ENCODE assay signal across 12 mouse cellular contexts in genomic region chr2:128427181-128427880, GRCm38 (mm10).
DNase-seq lines count a peak whose midpoint lies in the region; ATAC-seq and TF ChIP-seq lines count a peak whose summit lies in the region.
"Had no signal": no experiment of that assay in that cellular context is flagged by ENCODE, and none has a peak within 500 bp of the region (broad histone marks: within the 10 kb centered on the region; RNA-seq: fewer than 3 reads in every experiment).

No protein-coding gene starts in this region.

- H3K27ac ChIP-seq in heart, embryonic 12.5 days (ENCODE audit: poor library complexity, severe bottlenecking) = no peak overlapping the region
- no peak overlapping the region for H3K27ac ChIP-seq in midbrain, embryonic 11.5 days (ENCODE audit: low read depth, low read length)
- H3K27ac ChIP-seq in midbrain, embryonic 15.5 days = no peak overlapping the region
- H3K27ac ChIP-seq in intestine, embryonic 15.5 days = no peak overlapping the region
- H3K27ac ChIP-seq in small intestine, adult 2 months (ENCODE audit: insufficient read depth, low read depth, low read length) = no peak overlapping the region
- H3K27ac ChIP-seq: neural tube, embryonic 12.5 days had no signal

- 66% methylated on average over 6 of the region's 6 CpGs for WGBS in heart, embryonic 12.5 days
- WGBS in midbrain, embryonic 11.5 days = 84% methylated on average over 6 of the region's 6 CpGs
- WGBS in midbrain, embryonic 15.5 days = 84% methylated on average over 6 of the region's 6 CpGs
- WGBS in intestine, embryonic 15.5 days = 65% methylated on average over 6 of the region's 6 CpGs
- 52% methylated on average over 6 of the region's 6 CpGs for WGBS in small intestine, adult 2 months

- peaks cover 29% of the 10 kb centered on the region for H3K4me1 ChIP-seq in heart, embryonic 12.5 days (replicated peaks)
- no peaks in the 10 kb centered on the region for H3K4me1 ChIP-seq in midbrain, embryonic 11.5 days (ENCODE audit: control insufficient read depth, insufficient read depth, low read length)
- H3K4me1 ChIP-seq in midbrain, embryonic 15.5 days = no peaks in the 10 kb centered on the region
- peaks cover 26% of the 10 kb centered on the region for H3K4me1 ChIP-seq in intestine, embryonic 15.5 days (replicated peaks)
- H3K4me1 ChIP-seq in small intestine, adult 2 months (ENCODE audit: control insufficient read depth, insufficient read depth, insufficient read length, low read length) = peaks cover 11% of the 10 kb centered on the region; the same call in 1 of the 2 replicates
- H3K4me1 ChIP-seq: neural tube, embryonic 12.5 days had no signal

- TF ChIP-seq POLR2A in small intestine, adult 2 months (IDR thresholded peaks at IDR 0.05; ENCODE audit: low read depth, low read length) = no peak

- peak overlapping the region; percentile 67 for H3K4me2 ChIP-seq in heart, embryonic 12.5 days
- no peak overlapping the region for H3K4me2 ChIP-seq in midbrain, embryonic 11.5 days
- H3K4me2 ChIP-seq in midbrain, embryonic 15.5 days = no peak overlapping the region
- H3K4me2 ChIP-seq in intestine, embryonic 15.5 days (replicated peaks) = peak overlapping the region; percentile 38
- H3K4me2 ChIP-seq: neural tube, embryonic 12.5 days had no signal

- H3K9me3 ChIP-seq in heart, embryonic 12.5 days (replicated peaks) = no peaks in the 10 kb centered on the region
- no peaks in the 10 kb centered on the region for H3K9me3 ChIP-seq in midbrain, embryonic 11.5 days (ENCODE audit: control insufficient read depth, low read length)
- no peaks in the 10 kb centered on the region for H3K9me3 ChIP-seq in midbrain, embryonic 15.5 days
- no peaks in the 10 kb centered on the region for H3K9me3 ChIP-seq in intestine, embryonic 15.5 days
- H3K9me3 ChIP-seq: neural tube, embryonic 12.5 days had no signal

- intact Hi-C loops in left cerebral cortex, postnatal 10 days (cut with DNase I) = no loop called here

- DNase-seq in heart, postnatal 4 days = no peak
- peak; percentile 31 for DNase-seq in midbrain, embryonic 11.5 days (ENCODE audit: low spot score, missing footprints)
- no peak for DNase-seq in left cerebral cortex, postnatal 10 days (ENCODE audit: extremely low spot score in 1 of 2, low spot score in 2 of 2)
- DNase-seq in T-cell, adult 2 months (ENCODE audit: low spot score) = no peak
- DNase-seq: cerebellum, adult 11-12 months; gastrocnemius, postnatal 14 days; kidney, adult 9 months had no signal

- no peaks in the 10 kb centered on the region for H3K36me3 ChIP-seq in heart, embryonic 12.5 days
- H3K36me3 ChIP-seq in midbrain, embryonic 11.5 days (ENCODE audit: control insufficient read depth, insufficient read depth, low read length) = no peaks in the 10 kb centered on the region
- no peaks in the 10 kb centered on the region for H3K36me3 ChIP-seq in midbrain, embryonic 15.5 days (replicated peaks)
- no peaks in the 10 kb centered on the region for H3K36me3 ChIP-seq in intestine, embryonic 15.5 days
- H3K36me3 ChIP-seq in small intestine, adult 2 months (ENCODE audit: control insufficient read depth, insufficient read depth, low read length) = no peaks in the 10 kb centered on the region
- H3K36me3 ChIP-seq: neural tube, embryonic 12.5 days had no signal

- ATAC-seq in heart, embryonic 12.5 days (ENCODE audit: insufficient number of reproducible peaks, low FRiP score) = no peak
- no peak for ATAC-seq in midbrain, embryonic 11.5 days (ENCODE audit: low FRiP score)
- ATAC-seq in midbrain, embryonic 15.5 days (replicated peaks) = no peak
- 0 out of 2 replicates have a peak, but pooled peaks have one; percentile 32 for ATAC-seq in intestine, embryonic 15.5 days

- TF ChIP-seq CTCF in small intestine, adult 2 months (IDR thresholded peaks at IDR 0.05; ENCODE audit: extremely low read depth, insufficient read length, insufficient replicate concordance, low read depth, low read length) = no peak

- peak overlapping the region; percentile 36 for H3K4me3 ChIP-seq in heart, embryonic 12.5 days
- no peak overlapping the region for H3K4me3 ChIP-seq in midbrain, embryonic 11.5 days (ENCODE audit: low read depth, low read length)
- H3K4me3 ChIP-seq in midbrain, embryonic 15.5 days = no peak overlapping the region
- H3K4me3 ChIP-seq in intestine, embryonic 15.5 days (replicated peaks) = no peak overlapping the region
- 0 out of 2 replicates have a peak overlapping the region, but pooled peaks have one; percentile 6 for H3K4me3 ChIP-seq in small intestine, adult 2 months (ENCODE audit: low read depth, low read length)
- H3K4me3 ChIP-seq: neural tube, embryonic 12.5 days had no signal

- H3K27me3 ChIP-seq in heart, embryonic 12.5 days (replicated peaks) = no peaks in the 10 kb centered on the region
- H3K27me3 ChIP-seq in midbrain, embryonic 11.5 days (ENCODE audit: control insufficient read depth, insufficient read depth, low read length) = no peaks in the 10 kb centered on the region
- H3K27me3 ChIP-seq in midbrain, embryonic 15.5 days (replicated peaks) = no peaks in the 10 kb centered on the region
- no peaks in the 10 kb centered on the region for H3K27me3 ChIP-seq in intestine, embryonic 15.5 days (replicated peaks)
- no peaks in the 10 kb centered on the region; the same call in 1 of the 2 replicates for H3K27me3 ChIP-seq in small intestine, adult 2 months (ENCODE audit: control insufficient read depth, insufficient read depth, low read length)
- H3K27me3 ChIP-seq: neural tube, embryonic 12.5 days had no signal

- peak overlapping the region; percentile 39; the same call in 1 of the 2 replicates for H3K9ac ChIP-seq in heart, embryonic 12.5 days
- H3K9ac ChIP-seq in midbrain, embryonic 11.5 days (ENCODE audit: low read length) = no peak overlapping the region
- H3K9ac ChIP-seq in midbrain, embryonic 15.5 days = no peak overlapping the region
- no peak overlapping the region for H3K9ac ChIP-seq in intestine, embryonic 15.5 days
- H3K9ac ChIP-seq: neural tube, embryonic 12.5 days had no signal

Comparison
In these comparisons a context has a peak if more than half of its experiments do, and no peak if none do; other contexts are left out.
1. H3K4me2 ChIP-seq: peak in heart, embryonic 12.5 days (single experiment) and intestine, embryonic 15.5 days (single experiment); none in midbrain, embryonic 11.5 days (single experiment) and midbrain, embryonic 15.5 days (single experiment).
2. H3K4me3 ChIP-seq: peak in heart, embryonic 12.5 days (single experiment) and small intestine, adult 2 months (single experiment); none in midbrain, embryonic 11.5 days (single experiment), midbrain, embryonic 15.5 days (single experiment) and intestine, embryonic 15.5 days (single experiment).